Mouse (Mus musculus) MN1 (cell line): ENCODE data around the gene Bet1.

Source experiments
- DNase-seq: peaks from one replicate; pipeline ENCODE4 v3.0.0-alpha.2; 2016; ENCODE audit warnings: low spot score

Gene Bet1

DNA sequence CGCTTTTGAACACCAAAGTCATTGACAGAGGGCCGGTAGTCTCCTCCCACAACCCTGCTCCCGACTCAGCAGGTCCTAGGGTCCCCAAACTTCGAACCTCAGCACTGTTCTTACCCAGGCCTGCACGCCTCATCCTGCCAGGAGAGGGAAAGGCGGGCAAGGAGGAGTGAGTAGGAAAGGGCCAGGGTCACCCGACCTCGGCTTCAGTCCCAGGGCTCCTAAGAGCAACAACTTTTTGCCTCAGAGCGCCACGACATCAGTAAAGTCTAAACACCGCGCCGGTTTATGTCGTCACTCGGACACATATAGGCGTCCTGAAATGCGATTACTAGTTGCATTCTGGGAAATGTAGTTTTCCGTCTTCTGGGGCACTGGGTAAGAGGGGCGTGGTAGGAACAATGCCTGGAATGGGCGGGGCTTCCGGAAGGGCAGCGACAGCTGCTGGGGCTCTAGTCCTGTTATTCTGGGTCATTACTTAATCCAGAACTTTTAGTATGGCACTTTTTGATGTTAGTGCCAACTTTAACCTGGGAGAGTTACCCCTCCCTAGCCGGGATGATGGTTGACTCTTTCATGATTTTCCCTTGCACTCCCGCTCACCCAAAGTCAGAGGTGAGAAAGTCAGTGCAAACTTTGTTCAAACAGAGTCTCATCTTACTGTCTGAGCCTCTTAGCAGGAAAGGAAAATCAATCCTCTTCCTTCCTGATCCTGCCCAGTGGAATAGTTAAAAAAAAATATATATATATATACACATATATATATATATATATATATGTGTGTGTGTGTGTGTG lies at the start of gene Bet1:
TSS of gene Bet1 (minus strand) at position 310 of the 792 bp plus-strand sequence.
- peak; percentile 92 for DNase-seq

DNA sequence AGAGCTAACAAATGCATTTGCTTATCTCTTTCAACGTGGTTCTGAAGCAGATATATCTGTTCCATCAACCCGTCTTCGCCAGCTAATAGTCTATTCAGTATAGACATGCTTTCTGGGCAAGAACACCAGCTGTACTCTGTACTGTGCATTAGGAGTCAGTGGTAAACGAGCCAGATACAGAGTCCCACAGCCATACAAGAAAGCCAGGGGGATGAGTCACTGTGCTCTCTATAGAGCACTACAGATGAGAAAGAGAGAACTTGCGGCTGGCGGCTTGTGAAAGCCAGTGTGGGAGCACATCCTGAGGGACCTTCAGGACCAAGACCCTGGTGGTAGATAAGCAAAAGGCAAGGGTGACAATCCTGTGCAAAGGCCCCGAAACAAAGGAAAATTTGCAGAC lies 45.5 kb upstream of the Bet1 start:
- no peak for DNase-seq

DNA sequence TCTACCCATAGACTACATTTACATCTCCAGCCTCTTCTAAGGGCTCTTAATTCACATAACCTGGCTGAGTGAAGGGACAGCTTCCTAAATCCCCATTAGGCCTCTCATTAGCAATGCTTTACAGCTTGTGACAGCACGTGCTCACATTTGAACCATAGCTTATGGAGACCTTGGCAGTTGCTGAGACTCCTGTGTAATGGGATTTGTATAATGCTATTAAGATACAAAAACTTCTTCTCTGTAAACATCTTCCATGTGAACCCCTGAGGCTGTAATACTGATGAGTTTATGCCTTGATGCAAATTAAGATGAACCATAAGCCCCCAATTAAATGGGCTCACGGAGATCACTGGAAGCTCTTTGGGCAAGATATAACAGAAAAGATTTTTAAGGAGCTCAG lies 44.4 kb upstream of the Bet1 start:
- no peak for DNase-seq

DNA sequence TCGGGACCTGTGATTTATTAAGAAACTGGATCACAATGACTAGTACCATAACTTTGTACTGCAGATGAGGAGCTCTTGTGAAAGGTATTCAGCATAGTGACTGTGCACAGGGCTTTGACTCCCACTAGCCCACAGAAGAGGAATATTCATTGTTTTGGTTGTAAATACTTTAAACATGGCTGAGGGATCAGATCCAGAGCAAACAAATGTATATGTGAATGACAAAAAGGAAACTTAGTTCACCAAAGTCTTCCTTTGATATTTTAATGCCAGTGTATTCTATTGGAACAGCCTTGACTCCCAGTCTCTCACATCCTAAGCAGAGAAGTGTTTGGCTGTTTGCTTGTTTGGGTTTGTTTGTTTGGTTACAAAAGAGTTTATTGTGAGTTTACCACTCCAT lies 31.8 kb upstream of the Bet1 start:
- no peak for DNase-seq

DNA sequence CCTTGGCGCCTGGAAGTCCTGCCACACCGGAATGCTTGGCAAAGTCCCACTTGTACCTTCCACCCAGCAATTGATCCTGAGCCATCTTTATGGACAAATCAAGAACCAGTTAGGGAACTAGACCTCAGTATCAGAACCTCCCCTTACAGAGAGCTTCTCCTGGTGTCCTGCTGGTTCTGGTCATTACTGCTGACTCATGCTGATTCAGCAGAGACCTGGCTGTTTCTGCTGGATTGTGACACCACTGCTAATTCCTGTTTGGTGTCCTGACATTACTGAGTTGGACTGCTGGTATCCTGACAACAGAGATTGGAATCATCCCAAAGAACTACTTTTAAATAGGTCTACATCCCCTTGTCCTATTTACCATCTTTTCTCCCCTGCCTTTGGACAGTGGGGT lies 3.7 kb upstream of the Bet1 start:
- DNase-seq: no peak

DNA sequence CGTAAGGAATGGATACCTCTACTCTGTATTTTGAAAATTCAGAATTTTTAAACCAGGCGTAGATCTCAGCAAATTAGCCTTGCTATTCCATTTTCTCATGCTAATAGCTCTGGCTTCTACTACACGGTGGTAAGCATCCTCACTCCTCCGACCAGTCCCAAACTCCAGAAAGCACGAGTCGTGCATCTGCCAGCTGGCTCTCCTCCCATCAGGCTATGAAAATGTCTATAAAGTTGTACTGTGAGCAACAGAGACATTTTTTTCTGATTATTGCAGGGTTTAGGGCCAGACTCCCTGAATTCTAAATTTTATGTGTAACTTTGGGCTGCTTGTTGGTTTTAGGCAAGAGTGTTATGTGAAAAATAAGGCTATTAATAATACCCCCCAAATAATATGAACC lies 14.5 kb downstream of the Bet1 start:
- DNase-seq: no peak

DNA sequence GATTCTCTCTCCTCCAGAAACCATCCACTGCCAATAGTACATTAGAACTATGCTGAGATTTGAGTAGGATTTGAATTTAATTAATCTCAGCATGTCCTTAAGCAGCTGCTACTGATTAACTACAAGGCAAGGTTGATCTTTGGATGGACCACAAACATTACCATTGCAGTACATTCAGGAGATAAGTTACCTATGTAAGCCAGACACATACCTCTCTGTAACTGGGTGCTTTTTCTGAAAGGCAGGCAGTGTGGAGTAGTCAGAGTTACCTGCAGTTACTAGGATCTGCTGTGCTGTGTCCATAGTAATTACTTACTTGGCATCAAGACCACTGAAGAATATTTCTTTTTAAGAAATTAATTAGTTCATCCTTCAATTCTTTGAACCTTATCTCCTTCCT lies 17.1 kb downstream of the Bet1 start:
- DNase-seq: no peak

DNA sequence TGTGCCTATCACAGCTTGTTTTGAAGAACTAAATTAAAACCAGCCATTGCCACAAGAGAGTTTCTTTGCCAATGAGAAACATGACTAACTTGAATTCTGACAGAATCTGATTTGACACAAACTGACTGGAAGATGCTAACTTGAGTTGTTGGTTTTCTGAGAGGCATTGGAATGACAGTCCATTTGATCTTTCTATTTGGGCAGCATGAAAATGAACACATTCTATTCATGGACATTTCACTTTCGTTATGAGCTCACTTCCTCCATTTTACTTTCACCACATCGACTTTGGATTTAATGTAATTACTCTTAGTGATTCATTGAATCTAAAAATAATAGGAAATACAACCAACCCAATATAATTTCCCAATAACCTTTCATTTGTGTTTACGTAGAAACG lies 32.4 kb downstream of the Bet1 start:
- no peak for DNase-seq

DNA sequence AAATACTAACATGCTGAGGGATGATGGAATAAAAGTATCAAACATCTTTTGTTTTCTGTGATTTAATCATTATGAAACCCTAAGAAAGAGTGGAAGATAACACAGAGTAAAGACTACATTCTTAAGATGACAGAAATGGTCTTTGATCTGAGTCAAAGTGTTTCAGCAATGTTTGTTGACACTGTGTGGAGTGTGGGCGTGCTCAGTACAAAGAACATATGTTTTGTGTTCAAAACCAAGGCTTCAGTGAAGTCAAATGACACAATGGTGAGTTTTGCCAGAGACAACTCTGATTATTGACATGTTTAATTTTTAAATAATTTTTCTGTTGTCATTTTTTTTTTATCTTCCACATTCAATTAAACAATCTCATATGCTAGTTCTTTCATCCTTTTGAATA lies 33.9 kb downstream of the Bet1 start:
- no peak for DNase-seq

DNA sequence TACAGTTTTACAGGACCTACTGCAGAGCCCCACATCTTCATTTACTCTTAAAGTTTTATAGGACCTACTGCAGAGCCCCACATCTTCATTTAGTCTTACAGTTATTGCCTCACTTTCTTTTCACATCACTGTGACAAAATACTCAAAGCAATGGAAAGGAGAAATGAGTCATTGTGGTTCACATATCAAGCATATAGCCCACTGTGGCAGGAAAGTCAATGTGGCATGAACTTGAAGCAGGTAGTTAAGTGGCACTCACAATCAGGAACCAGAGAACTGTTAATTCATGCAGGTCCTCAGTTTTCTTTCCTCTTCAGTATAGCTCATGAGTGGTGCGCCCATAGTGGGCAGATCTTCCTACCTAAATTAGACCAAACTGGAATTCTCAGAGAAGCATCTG lies 39.6 kb downstream of the Bet1 start:
- no peak for DNase-seq

DNA sequence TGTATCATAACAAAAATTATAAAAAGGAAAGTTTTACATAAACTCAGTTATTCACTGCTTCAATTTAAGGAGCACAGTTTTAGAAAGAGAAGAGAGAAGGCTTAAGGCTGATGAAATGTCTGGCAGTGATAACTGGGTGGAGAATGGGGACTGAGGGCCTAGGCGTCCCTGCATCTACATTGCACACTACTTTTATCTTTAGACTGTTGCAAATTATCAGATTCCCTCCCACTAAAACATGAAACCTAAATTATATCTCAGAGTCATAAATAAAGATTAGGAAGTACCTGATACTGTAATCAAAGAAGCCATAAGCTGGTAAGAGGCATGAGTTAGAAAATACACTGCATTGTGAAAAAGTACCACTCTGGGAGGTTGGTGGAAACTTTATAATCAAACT lies 45.0 kb downstream of the Bet1 start:
- no peak for DNase-seq

DNA sequence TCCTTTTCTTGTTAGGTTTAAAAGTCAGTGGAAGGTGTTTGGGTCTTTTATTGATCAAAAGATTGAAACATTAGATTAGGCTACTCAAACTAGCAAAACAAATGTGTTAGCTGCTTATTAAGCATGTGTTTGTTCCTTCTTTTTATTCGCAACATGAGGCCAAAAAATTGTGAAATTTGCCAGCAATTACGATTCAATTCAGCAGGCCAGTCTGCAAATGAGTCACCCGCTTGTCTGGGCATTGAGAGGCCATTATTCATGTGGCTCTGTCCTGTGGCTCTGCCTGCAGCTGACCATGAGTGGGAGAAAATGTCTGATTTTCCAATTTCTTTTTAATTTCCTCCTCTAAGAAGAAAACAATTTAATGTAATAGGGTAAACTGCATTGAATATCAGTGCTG lies 55.8 kb downstream of the Bet1 start:
- peak; percentile 19 for DNase-seq
